Mouse (Mus musculus) brain, adult 10 weeks (tissue): ENCODE results near the gene Csnk2b. TPM values are rescaled to one million over a fixed set of nuclear protein-coding genes. Genes with fewer than 3 reads are reported as not detected.

Experiments
- polyA plus RNA-seq: library from polyadenylated mRNA; stranded (reverse); fragments of 350-450 nt; fragmentation: Illumina TruSeq; extraction: RNeasy Lipid Tissue Mini Kit (QIAGEN cat#74804); gene quantifications from one replicate; pipeline ENCODE4 v1.2.3, GENCODE M21; 2015; ENCODE audit warnings: low read depth, low replicate concordance

Gene Csnk2b
- 221 TPM for polyA plus RNA-seq

DNA sequence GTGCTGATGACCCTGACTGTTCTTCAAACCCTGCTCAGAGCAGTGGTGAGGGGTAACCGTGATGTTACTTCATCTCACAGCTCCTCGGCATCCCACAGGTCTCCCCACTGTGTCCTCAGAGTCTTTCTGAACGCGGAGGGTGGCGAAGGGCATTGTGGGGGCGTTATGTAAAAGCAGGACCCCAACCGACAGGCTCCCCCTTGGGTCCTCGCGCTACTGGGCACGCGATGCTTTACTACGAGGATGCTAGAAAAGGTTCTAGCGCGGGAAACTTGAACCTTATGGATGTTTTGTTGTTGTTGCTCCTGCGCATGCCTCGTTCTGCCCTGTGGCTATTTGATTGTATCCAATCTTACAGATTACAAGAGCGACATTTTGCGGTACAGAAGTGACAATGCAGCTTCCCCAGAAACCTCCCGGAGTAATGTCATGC is at the start of gene Csnk2b:
Csnk2b (minus strand) TSS at position 183 of the 433 bp plus-strand sequence.

GRCm38 (mm10) chr17:35164568-35165450 is 43.0 kb upstream of the Csnk2b start, which contains the start of gene Prrc2a:
Gene Prrc2a (minus strand): TSS chr17:35164897.

GRCm38 (mm10) chr17:35134801-35135590 is 13.1 kb upstream of the Csnk2b start, which contains the start of gene Bag6:
Gene Bag6 (plus strand): TSS chr17:35135178.

DNA sequence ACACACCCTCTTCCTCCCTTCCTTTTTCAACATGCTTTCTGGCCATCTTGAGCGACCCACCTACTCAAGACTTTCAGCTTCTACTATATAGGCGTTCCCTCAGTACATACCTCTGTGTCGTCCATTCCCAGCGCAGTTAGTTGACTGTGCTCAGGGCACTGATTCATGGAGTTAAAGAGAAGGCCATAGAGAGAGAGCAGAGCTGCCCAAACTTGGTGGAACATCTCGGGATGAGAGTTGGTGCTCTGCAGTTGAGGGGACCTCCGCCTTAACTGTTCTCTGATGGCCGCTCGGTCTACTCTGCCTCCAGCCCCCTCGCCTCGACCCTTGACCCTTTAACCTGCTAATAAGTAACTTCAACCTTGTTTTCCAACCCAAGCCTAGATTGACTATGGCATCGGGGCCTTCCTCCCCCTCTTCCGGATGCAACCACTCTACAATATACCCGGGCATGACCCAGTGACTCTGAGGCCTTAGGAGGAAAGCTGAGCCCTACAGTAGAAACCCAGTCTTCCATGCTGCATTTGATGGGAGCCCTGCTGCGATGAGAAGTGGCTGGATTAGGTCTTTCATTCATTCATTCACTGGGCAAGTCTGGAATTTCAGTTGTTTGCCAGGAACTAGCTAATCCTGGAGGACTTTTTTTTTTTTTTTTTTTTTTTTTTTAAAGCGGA is 9.8 kb upstream of the Csnk2b start, which contains the start of gene Apom:
Apom (minus strand) TSS at position 551 of the 674 bp plus-strand sequence.

DNA sequence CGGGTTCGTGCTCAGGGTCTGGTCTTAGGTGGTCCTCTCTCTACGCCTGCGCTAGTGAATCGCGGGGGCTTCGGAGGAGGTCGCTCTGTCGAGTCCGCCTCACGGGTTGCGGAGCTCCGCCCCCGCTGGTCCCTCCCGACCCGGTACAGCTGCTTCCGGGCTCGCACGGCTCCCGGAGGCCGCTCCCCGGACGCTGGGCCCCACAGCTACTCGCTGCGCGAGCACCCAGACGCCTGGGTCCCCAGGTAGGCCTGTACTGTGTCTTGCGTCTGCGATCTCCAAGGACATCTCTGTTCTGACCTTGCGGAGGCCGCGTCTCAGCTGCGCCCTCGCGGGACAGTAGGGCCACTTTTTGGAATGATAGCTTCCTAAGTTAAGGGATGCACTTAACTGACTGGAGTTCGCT is 4.4 kb upstream of the Csnk2b start, which contains the start of gene D17H6S53E:
D17H6S53E (plus strand) TSS at position 168 of the 406 bp plus-strand sequence.

DNA sequence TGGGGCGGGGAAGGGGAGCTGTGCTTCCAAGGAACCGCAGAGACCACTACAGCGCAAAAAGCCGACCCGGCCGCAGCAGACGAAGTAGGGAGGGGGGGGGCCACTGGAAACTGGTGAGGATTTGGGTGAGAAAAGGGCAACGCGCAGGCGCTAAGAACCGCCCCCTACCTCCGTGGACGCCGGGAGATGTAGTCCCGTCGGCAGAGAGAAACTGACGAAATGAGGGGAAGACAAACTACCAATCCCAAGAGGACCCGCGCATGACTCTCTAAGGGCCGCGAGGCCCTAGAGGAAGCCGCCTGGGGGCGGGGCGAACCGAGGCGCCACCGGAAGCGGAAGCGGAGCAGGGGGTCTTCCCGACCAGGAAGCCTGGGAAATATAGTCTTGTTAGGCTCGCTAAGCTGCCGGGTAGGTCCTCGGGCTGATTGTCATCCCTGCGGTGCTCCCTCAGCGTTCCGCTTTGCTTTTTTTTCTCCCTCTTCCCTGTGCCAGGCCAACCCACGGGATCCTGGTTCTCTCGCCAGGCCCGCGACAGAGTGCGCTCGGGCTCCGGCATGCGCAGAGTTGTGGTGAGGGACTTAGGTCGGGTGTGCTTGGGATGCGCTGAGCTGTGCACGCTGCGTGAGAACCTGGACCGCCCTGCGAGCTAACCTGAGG is 582 bp downstream of the Csnk2b start, which contains the start of gene Gpank1:
Gpank1 (plus strand) TSS at position 313 of the 657 bp plus-strand sequence.

GRCm38 (mm10) chr17:35115046-35116019 is 6.5 kb downstream of the Csnk2b start, which contains the start of gene Ly6g5b:
Gene Ly6g5b (minus strand): TSS chr17:35115428.

DNA sequence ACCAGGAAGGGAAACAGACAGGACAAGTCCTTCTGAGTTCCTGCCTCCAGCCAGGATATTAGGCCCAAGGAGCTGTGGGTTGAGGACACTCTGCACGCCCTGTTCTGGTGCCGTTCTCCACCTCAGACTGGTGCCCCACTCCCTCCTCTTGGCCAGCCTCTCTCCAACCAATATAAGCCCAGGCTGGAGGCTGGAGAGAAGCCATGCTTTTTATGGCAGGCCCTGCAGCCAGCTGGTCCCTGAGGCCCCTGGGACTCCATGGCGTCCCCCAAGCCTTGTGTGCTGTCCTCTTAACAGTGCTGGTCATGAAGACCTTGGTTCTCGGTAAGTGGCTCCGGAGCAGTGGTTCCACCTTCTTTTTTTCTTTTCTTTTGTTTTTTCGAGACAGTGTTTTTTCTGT is 13.8 kb downstream of the Csnk2b start, which contains the start of gene Ly6g5c:
Ly6g5c (plus strand) TSS at position 183 of the 400 bp plus-strand sequence.

GRCm38 (mm10) chr17:35088825-35089644 is 32.8 kb downstream of the Csnk2b start, which contains the start of gene Abhd16a:
Gene Abhd16a (plus strand): TSS chr17:35089263.

GRCm38 (mm10) chr17:35085208-35085865 is 36.5 kb downstream of the Csnk2b start, which contains the start of gene Ly6g6f:
Gene Ly6g6f (minus strand): TSS chr17:35085610.

GRCm38 (mm10) chr17:35077786-35078233 is 44.0 kb downstream of the Csnk2b start, which contains the start of gene Ly6g6d:
Gene Ly6g6d (minus strand): TSS chr17:35078065.

DNA sequence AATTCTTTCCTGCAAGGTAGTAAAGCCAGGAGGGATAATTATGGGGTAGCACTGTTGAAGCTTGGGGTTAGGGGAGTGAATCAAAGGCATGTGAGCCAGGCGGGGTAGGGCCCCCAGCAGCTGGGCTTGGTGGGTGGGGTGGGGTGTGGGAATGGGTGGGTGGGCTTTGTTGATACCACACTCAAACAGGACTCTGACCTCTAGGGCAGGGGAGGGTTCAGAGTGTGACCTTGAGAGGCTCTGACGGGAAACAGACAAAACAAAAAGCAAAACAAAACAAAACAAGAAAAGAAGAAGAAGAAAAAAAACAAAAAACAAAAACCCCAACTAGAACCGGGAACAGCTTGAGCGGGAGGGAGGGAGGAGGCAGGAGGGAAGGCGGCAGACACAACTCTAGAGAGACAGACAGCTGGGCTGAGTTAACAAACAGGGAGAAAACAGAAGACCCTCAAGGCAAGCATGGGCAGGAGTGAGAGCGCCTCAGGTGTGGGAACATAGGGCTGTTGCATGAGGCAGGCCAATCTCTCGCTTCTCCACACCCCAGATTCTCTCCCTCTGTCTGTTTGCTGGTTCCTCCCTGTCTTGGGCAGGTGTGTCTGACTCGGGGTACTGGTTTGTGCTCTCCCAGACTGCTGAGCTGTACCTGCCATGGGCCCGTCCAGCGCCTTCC is 45.2 kb downstream of the Csnk2b start, which contains the start of gene Ly6g6e:
Ly6g6e (plus strand) TSS at position 396 of the 670 bp plus-strand sequence.

Other genes with a start within 250 kb of the Csnk2b start
- 5.7 TPM for gene Zbtb12, start 242.6 kb downstream of the Csnk2b start, polyA plus RNA-seq
- not detected for gene Gm20547, start 240.0 kb downstream of the Csnk2b start, polyA plus RNA-seq
- 1.5 TPM for gene C2, start 223.8 kb downstream of the Csnk2b start, polyA plus RNA-seq
- 122 TPM for gene Ehmt2, start 223.6 kb downstream of the Csnk2b start, polyA plus RNA-seq
- gene Slc44a4, start 207.6 kb downstream of the Csnk2b start, polyA plus RNA-seq: 0.19 TPM
- 51.2 TPM for gene Neu1, start 190.8 kb downstream of the Csnk2b start, polyA plus RNA-seq
- 8.3 TPM for gene Hspa1b, start 162.8 kb downstream of the Csnk2b start, polyA plus RNA-seq
- not detected for gene Gm20481, start 152.1 kb downstream of the Csnk2b start, polyA plus RNA-seq
- gene Hspa1a, start 149.9 kb downstream of the Csnk2b start, polyA plus RNA-seq: 8.4 TPM
- gene Hspa1l, start 149.3 kb downstream of the Csnk2b start, polyA plus RNA-seq: 0.36 TPM
- gene Lsm2, start 140.2 kb downstream of the Csnk2b start, polyA plus RNA-seq: 26.4 TPM
- gene Vars, start 121.1 kb downstream of the Csnk2b start, polyA plus RNA-seq: 22.8 TPM
- 0.71 TPM for gene Vwa7, start 105.5 kb downstream of the Csnk2b start, polyA plus RNA-seq
- gene Sapcd1, start 94.0 kb downstream of the Csnk2b start, polyA plus RNA-seq: not detected
- 0.67 TPM for gene Msh5, start 75.3 kb downstream of the Csnk2b start, polyA plus RNA-seq
- 22.1 TPM for gene Clic1, start 72.1 kb downstream of the Csnk2b start, polyA plus RNA-seq
- 19.3 TPM for gene Ddah2, start 63.0 kb downstream of the Csnk2b start, polyA plus RNA-seq
- not detected for gene Ly6g6c, start 56.7 kb downstream of the Csnk2b start, polyA plus RNA-seq
- not detected for gene Mpig6b, start 55.9 kb downstream of the Csnk2b start, polyA plus RNA-seq
- gene Ly6g6e, start 45.2 kb downstream of the Csnk2b start, polyA plus RNA-seq: 5.5 TPM
- 1.8 TPM for gene Ly6g6d, start 44.0 kb downstream of the Csnk2b start, polyA plus RNA-seq
- 0.70 TPM for gene Ly6g6f, start 36.4 kb downstream of the Csnk2b start, polyA plus RNA-seq
- 106 TPM for gene Abhd16a, start 32.8 kb downstream of the Csnk2b start, polyA plus RNA-seq
- not detected for gene Ly6g5c, start 13.8 kb downstream of the Csnk2b start, polyA plus RNA-seq
- not detected for gene Ly6g5b, start 6.6 kb downstream of the Csnk2b start, polyA plus RNA-seq
- gene Gpank1, start 598 bp downstream of the Csnk2b start, polyA plus RNA-seq: 24.9 TPM
- gene D17H6S53E, start 4.3 kb upstream of the Csnk2b start, polyA plus RNA-seq: 18.0 TPM
- gene Apom, start 10.0 kb upstream of the Csnk2b start, polyA plus RNA-seq: not detected
- 159 TPM for gene Bag6, start 13.1 kb upstream of the Csnk2b start, polyA plus RNA-seq
- 185 TPM for gene Prrc2a, start 42.8 kb upstream of the Csnk2b start, polyA plus RNA-seq
- 19.0 TPM for gene Aif1, start 54.0 kb upstream of the Csnk2b start, polyA plus RNA-seq
- gene Lst1, start 66.4 kb upstream of the Csnk2b start, polyA plus RNA-seq: 9.3 TPM
- 0.55 TPM for gene Ltb, start 72.4 kb upstream of the Csnk2b start, polyA plus RNA-seq
- not detected for gene Tnf, start 80.0 kb upstream of the Csnk2b start, polyA plus RNA-seq
- gene Lta, start 83.3 kb upstream of the Csnk2b start, polyA plus RNA-seq: not detected
- not detected for gene Gm16181, start 98.8 kb upstream of the Csnk2b start, polyA plus RNA-seq
- 711 TPM for gene Atp6v1g2, start 111.6 kb upstream of the Csnk2b start, polyA plus RNA-seq
- 11.4 TPM for gene Nfkbil1, start 113.7 kb upstream of the Csnk2b start, polyA plus RNA-seq
- gene Ddx39b, start 119.7 kb upstream of the Csnk2b start, polyA plus RNA-seq: 206 TPM
- gene H2-D1, start 140.7 kb upstream of the Csnk2b start, polyA plus RNA-seq: 50.0 TPM
- 0.45 TPM for gene H2-Q1, start 198.4 kb upstream of the Csnk2b start, polyA plus RNA-seq
- gene H2-Q2, start 220.2 kb upstream of the Csnk2b start, polyA plus RNA-seq: 2.0 TPM